Mouse (Mus musculus) kidney, adult 2 months (tissue): ENCODE measurements around the gene Tnfaip8l2.

Experiments
- CTCF ChIP-seq: fragments of 200-500 bp; conservative IDR thresholded peaks from 2 replicates; pipeline ENCODE4 v1.5.1; 2011; ENCODE audit warnings: low read depth, mild to moderate bottlenecking, control low read depth, low read length, moderate library complexity, mixed read lengths; ENCODE audit not compliant: insufficient read depth, insufficient read length
- POLR2A ChIP-seq: fragments of 200-500 bp; IDR thresholded peaks from one replicate; pipeline ENCODE4 v1.6.1; 2011; ENCODE audit warnings: low read depth, low read length, control low read depth

GRCm38 (mm10) chr3:95186888-95187287 is 44.7 kb upstream of the Tnfaip8l2 start:
- TF ChIP-seq CTCF (no peak), POLR2A (no peak)
